Mouse (Mus musculus): ENCODE data around the gene Mapk1ip1l.

Mapk1ip1l gene

DNA sequence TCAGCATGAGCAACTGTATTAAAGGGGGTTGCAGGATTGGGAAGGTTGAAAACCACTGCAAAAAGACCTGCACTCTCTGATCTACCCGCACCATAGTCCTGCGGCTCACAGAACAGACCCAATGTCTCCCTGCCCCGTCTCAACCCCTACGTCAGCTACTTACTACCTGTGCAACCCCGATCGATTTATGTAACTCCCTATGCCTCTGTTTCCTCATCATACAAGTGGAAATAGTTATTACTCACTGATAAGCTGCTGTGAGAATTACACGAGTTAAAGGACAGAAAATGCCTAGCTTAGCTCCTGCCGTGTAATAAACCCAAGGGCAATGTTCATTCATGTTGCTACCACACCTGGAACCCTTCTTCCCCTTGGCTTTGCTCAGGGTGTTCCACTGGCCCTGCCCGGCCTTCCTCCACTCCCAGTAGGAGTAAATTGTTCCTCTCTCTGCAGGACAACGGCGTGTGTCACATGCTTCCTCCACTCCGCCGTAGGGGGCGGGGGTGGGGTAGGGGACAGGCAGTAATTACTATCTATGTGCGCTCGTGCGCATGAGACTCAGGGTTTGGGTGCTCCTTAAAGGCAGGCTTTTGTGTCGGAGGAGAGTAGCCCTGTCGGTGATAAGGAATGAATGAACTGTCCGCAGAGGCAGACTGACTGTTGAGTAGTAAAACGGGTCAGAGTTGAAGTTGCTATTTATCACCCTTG lies 66.8 kb downstream of the Mapk1ip1l start:
- peak; percentile 36 to 54 for DNase-seq

GRCm38 (mm10) chr14:47366881-47367321 lies 68.8 kb downstream of the Mapk1ip1l start:
- DNase-seq, result peak; percentile 24 to 35

GRCm38 (mm10) chr14:47367461-47367860 lies 69.4 kb downstream of the Mapk1ip1l start, which contains the start of gene Lgals3:
Gene Lgals3, plus strand, starts transcription at chr14:47367751.
- peak in 1 of 2 experiments; percentile 17 for DNase-seq

DNA sequence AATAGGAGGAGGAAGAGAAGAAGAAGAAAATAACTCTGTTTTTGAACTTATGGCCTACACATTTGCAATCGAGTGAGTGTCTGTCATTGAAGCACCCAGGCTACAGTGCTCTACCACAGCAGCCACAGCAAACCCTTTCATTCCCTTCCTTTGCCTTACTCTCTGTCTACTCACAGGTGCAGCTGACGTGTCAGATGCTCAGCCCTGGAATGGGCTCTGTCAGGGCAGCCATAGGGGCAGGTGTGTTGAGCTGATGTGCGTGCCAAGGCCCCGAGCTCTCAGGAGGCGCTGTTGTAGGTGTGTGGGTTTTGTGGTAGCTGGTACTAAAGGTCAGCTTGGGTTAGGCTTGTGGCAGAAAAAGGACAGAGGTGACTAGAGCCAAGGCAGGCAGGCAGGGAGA lies 71.7 kb downstream of the Mapk1ip1l start:
- peak; percentile 19 to 60 for DNase-seq

DNA sequence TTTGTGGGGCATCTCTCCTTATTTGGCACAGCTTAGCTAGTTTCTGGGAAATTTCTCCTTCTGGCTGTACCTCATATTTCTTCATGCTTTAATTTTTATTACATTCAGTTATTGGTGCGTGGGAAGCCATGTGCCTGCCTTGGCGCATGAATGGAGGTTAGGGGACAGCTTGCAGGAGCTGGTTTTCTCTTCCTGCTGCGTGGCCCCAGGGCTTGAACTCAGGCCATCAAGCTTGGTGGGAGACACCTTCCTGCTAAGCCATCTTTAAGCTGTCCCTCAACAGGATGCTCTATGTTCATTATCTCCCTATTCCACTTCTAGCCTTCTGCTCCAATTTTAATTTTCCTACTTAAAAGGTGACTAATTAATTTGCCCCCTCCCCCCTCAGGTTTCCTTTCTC lies 72.7 kb downstream of the Mapk1ip1l start:
- no peak for DNase-seq

GRCm38 (mm10) chr14:47371689-47372088 lies 73.6 kb downstream of the Mapk1ip1l start:
- DNase-seq, result no peak
